Mouse (Mus musculus): ENCODE data around the gene Tmem131l. TPM values are rescaled to one million over a fixed set of nuclear protein-coding genes. Genes with fewer than 3 reads are reported as not detected.

The Tmem131l gene
- total RNA-seq, 2 experiments from 2014 or later, result 19.6 to 26.4 TPM

GRCm38 (mm10) chr3:83947476-83948245, 92.3 kb downstream of the Tmem131l start:
- no peak for DNase-seq (ENCODE audit: low spot score in 2 of 2)
- intact Hi-C loops (cut with DNase I), result loop anchor here (1.0 to 10.0 kb wide), 5 partner anchors 70 to 367 kb away; partner anchors contain the start of genes Mnd1 and Tmem131l

GRCm38 (mm10) chr3:83946848-83947247, 93.1 kb downstream of the Tmem131l start:
- no peak for DNase-seq (ENCODE audit: low spot score in 2 of 2)
- intact Hi-C loops (cut with DNase I), result loop anchor here (1.0 to 10.0 kb wide), 5 partner anchors 70 to 368 kb away; partner anchors contain the start of genes Mnd1 and Tmem131l

GRCm38 (mm10) chr3:83943691-83944090, 96.3 kb downstream of the Tmem131l start:
- intact Hi-C loops (cut with DNase I), result loop anchor here (10.0 kb wide), 2 partner anchors 211 to 371 kb away; partner anchors contain the start of gene Mnd1
- no peak for DNase-seq (ENCODE audit: low spot score in 2 of 2)

GRCm38 (mm10) chr3:83943212-83943611, 96.8 kb downstream of the Tmem131l start:
- DNase-seq (ENCODE audit: low spot score in 2 of 2), result no peak
- intact Hi-C loops (cut with DNase I), result loop anchor here (10.0 kb wide), 2 partner anchors 212 to 372 kb away; partner anchors contain the start of gene Mnd1

GRCm38 (mm10) chr3:83941921-83942320, 98.1 kb downstream of the Tmem131l start:
- intact Hi-C loops (cut with DNase I), result loop anchor here (10.0 kb wide), 2 partner anchors 213 to 373 kb away; partner anchors contain the start of gene Mnd1
- DNase-seq (ENCODE audit: low spot score in 2 of 2), result peak in 1 of 2 experiments; percentile 31

- DNase-seq (ENCODE audit: low spot score in 2 of 2), result no peak
- intact Hi-C loops (cut with DNase I), result no loop called here
Measured at GRCm38 (mm10) chr3:83938871-83939270, 101.1 kb downstream of the Tmem131l start.

- intact Hi-C loops (cut with DNase I), result no loop called here
- no peak for DNase-seq (ENCODE audit: low spot score in 2 of 2)
Measured at GRCm38 (mm10) chr3:83934514-83934913, 105.5 kb downstream of the Tmem131l start.

- intact Hi-C loops (cut with DNase I), result loop anchor here (10.0 kb wide), 2 partner anchors 209 to 399 kb away; no protein-coding TSS in a partner anchor
Measured at GRCm38 (mm10) chr3:83915768-83916496, 124.0 kb downstream of the Tmem131l start.

GRCm38 (mm10) chr3:83915102-83915501, 124.9 kb downstream of the Tmem131l start:
- intact Hi-C loops (cut with DNase I), result loop anchor here (10.0 kb wide), 2 partner anchors 210 to 400 kb away; no protein-coding TSS in a partner anchor
- DNase-seq (ENCODE audit: low spot score in 2 of 2), result peak in 1 of 2 experiments; percentile 76

More at GRCm38 (mm10) chr3:83915768-83916496, 124.0 kb downstream of the Tmem131l start:
- peak; percentile 36 to 38 for DNase-seq (ENCODE audit: low spot score in 2 of 2)

GRCm38 (mm10) chr3:83910707-83911106, 129.3 kb downstream of the Tmem131l start:
- no peak for DNase-seq (ENCODE audit: low spot score in 2 of 2)
- intact Hi-C loops (cut with DNase I), result loop anchor here (10.0 kb wide), 2 partner anchors 214 to 404 kb away; no protein-coding TSS in a partner anchor

- DNase-seq (ENCODE audit: low spot score in 2 of 2), result no peak
- intact Hi-C loops (cut with DNase I), result loop anchor here (10.0 kb wide), 1 partner anchor 911 kb away; no protein-coding TSS in a partner anchor
Measured at GRCm38 (mm10) chr3:83906185-83906584, 133.8 kb downstream of the Tmem131l start.

- DNase-seq (ENCODE audit: low spot score in 2 of 2), result no peak
- intact Hi-C loops (cut with DNase I), result loop anchor here (10.0 kb wide), 1 partner anchor 910 kb away; no protein-coding TSS in a partner anchor
Measured at GRCm38 (mm10) chr3:83905161-83905560, 134.8 kb downstream of the Tmem131l start.

- no peak for DNase-seq (ENCODE audit: low spot score in 2 of 2)
- intact Hi-C loops (cut with DNase I), result loop anchor here (10.0 kb wide), 1 partner anchor 910 kb away; no protein-coding TSS in a partner anchor
Measured at GRCm38 (mm10) chr3:83904176-83904958, 135.6 kb downstream of the Tmem131l start.

GRCm38 (mm10) chr3:83902943-83903342, 137.0 kb downstream of the Tmem131l start:
- intact Hi-C loops (cut with DNase I), result loop anchor here (10.0 kb wide), 1 partner anchor 908 kb away; no protein-coding TSS in a partner anchor

GRCm38 (mm10) chr3:83902459-83902858, 137.5 kb downstream of the Tmem131l start:
- no peak for DNase-seq (ENCODE audit: low spot score in 2 of 2)
- intact Hi-C loops (cut with DNase I), result loop anchor here (10.0 kb wide), 1 partner anchor 908 kb away; no protein-coding TSS in a partner anchor

More at GRCm38 (mm10) chr3:83902943-83903342, 137.0 kb downstream of the Tmem131l start:
- no peak for DNase-seq (ENCODE audit: low spot score in 2 of 2)

- intact Hi-C loops (cut with DNase I), result loop anchor here (10.0 kb wide), 1 partner anchor 906 kb away; no protein-coding TSS in a partner anchor
- no peak for DNase-seq (ENCODE audit: low spot score in 2 of 2)
Measured at GRCm38 (mm10) chr3:83900756-83901373, 139.1 kb downstream of the Tmem131l start.

GRCm38 (mm10) chr3:83899556-83899955, 140.4 kb downstream of the Tmem131l start:
- DNase-seq (ENCODE audit: low spot score in 2 of 2), result peak; percentile 25 to 59
- intact Hi-C loops (cut with DNase I), result loop anchor here (2.0 to 5.0 kb wide), 3 partner anchors 59 to 612 kb away; partner anchors contain the start of gene Tlr2

GRCm38 (mm10) chr3:83898246-83898645, 141.7 kb downstream of the Tmem131l start:
- DNase-seq (ENCODE audit: low spot score in 2 of 2), result no peak
- intact Hi-C loops (cut with DNase I), result loop anchor here (2.0 to 5.0 kb wide), 3 partner anchors 57 to 611 kb away; partner anchors contain the start of gene Tlr2
